Mouse (Mus musculus): ENCODE measurements at regions not wholly inside any gene's neighbourhood (a gene's known extent, or its start where the extent isn't known, plus 50 kb on each side); places are given as distances from the start of the nearest gene placed in this dataset.

- no peaks in the 10 kb centered on the region for H3K27me3 ChIP-seq (replicated peaks; ENCODE audit: control insufficient read depth, insufficient read depth, low read length)
- 62% methylated on average over 1 of the region's 1 CpGs for WGBS
Observed at GRCm38 (mm10) chr2:137660449-137660848, 544.0 kb upstream of the Jag1 start.

DNA sequence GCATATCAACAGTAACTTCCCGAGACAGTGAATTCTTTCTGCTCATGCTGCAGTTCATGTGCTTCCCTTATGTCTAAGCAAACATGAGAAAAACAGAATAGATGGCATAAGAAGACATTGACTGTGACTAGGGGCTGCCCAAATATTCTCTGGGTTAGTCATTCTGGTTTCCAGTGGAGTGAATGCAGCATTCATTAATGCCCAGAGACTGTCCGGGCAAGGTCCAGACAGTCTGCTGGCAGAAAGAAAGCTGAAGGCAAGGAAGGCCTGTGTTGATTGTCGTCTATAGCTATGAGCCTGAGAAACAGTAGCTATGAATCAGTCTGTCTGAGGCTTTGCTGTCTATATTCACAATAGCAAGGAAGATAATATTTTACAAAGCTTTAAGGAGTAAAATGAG lies 537.9 kb upstream of the Jag1 start:
- H3K4me2 ChIP-seq (ENCODE audit: low read depth, low read length): no peak overlapping the region
- H3K9me3 ChIP-seq (ENCODE audit: control insufficient read depth, low read length): peaks cover 11% of the 10 kb centered on the region; the same call in 1 of the 2 replicates
- H3K36me3 ChIP-seq (ENCODE audit: control insufficient read depth, insufficient read depth, low read length): no peaks in the 10 kb centered on the region
- 67% methylated on average over 3 of the region's 3 CpGs for WGBS
- no peak for DNase-seq (ENCODE audit: low spot score)
- H3K9ac ChIP-seq (ENCODE audit: low read depth, low read length): no peak overlapping the region
- H3K4me3 ChIP-seq (ENCODE audit: low read depth, low read length): no peak overlapping the region
- H3K27me3 ChIP-seq (replicated peaks; ENCODE audit: control insufficient read depth, insufficient read depth, low read length): no peaks in the 10 kb centered on the region
- no peak for ATAC-seq (ENCODE audit: low read depth)
- H3K27ac ChIP-seq (replicated peaks; ENCODE audit: low read depth, low read length): no peak overlapping the region
- H3K4me1 ChIP-seq (ENCODE audit: control insufficient read depth, insufficient read depth, low read length): no peaks in the 10 kb centered on the region

More at GRCm38 (mm10) chr2:137660449-137660848, 544.0 kb upstream of the Jag1 start:
- peaks cover 6% of the 10 kb centered on the region; the same call in 1 of the 2 replicates for H3K4me1 ChIP-seq (ENCODE audit: control insufficient read depth, insufficient read depth, low read length)
- no peaks in the 10 kb centered on the region for H3K36me3 ChIP-seq (ENCODE audit: control insufficient read depth, insufficient read depth, low read length)
- no peak for DNase-seq (ENCODE audit: low spot score)
- H3K9ac ChIP-seq (ENCODE audit: low read depth, low read length): no peak overlapping the region
- ATAC-seq (ENCODE audit: low read depth): no peak
- H3K4me2 ChIP-seq (ENCODE audit: low read depth, low read length): no peak overlapping the region
- H3K27ac ChIP-seq (replicated peaks; ENCODE audit: low read depth, low read length): no peak overlapping the region
- no peaks in the 10 kb centered on the region for H3K9me3 ChIP-seq (ENCODE audit: control insufficient read depth, low read length)
- H3K4me3 ChIP-seq (ENCODE audit: low read depth, low read length): no peak overlapping the region

GRCm38 (mm10) chr2:137644160-137644559 lies 527.7 kb upstream of the Jag1 start:
- H3K4me2 ChIP-seq (ENCODE audit: low read depth, low read length): no peak overlapping the region
- WGBS: 39% methylated on average over 2 of the region's 2 CpGs
- no peak for DNase-seq (ENCODE audit: low spot score)
- no peak for ATAC-seq (ENCODE audit: low read depth)
- H3K27ac ChIP-seq (replicated peaks; ENCODE audit: low read depth, low read length): no peak overlapping the region
- H3K4me1 ChIP-seq (ENCODE audit: control insufficient read depth, insufficient read depth, low read length): no peaks in the 10 kb centered on the region
- no peak overlapping the region for H3K9ac ChIP-seq (ENCODE audit: low read depth, low read length)
- H3K9me3 ChIP-seq (ENCODE audit: control insufficient read depth, low read length): 0 out of 2 replicates have a peak, but pooled peaks cover under 1% of the 10 kb centered on the region
- H3K27me3 ChIP-seq (replicated peaks; ENCODE audit: control insufficient read depth, insufficient read depth, low read length): no peaks in the 10 kb centered on the region
- no peak overlapping the region for H3K4me3 ChIP-seq (ENCODE audit: low read depth, low read length)
- H3K36me3 ChIP-seq (ENCODE audit: control insufficient read depth, insufficient read depth, low read length): no peaks in the 10 kb centered on the region

DNA sequence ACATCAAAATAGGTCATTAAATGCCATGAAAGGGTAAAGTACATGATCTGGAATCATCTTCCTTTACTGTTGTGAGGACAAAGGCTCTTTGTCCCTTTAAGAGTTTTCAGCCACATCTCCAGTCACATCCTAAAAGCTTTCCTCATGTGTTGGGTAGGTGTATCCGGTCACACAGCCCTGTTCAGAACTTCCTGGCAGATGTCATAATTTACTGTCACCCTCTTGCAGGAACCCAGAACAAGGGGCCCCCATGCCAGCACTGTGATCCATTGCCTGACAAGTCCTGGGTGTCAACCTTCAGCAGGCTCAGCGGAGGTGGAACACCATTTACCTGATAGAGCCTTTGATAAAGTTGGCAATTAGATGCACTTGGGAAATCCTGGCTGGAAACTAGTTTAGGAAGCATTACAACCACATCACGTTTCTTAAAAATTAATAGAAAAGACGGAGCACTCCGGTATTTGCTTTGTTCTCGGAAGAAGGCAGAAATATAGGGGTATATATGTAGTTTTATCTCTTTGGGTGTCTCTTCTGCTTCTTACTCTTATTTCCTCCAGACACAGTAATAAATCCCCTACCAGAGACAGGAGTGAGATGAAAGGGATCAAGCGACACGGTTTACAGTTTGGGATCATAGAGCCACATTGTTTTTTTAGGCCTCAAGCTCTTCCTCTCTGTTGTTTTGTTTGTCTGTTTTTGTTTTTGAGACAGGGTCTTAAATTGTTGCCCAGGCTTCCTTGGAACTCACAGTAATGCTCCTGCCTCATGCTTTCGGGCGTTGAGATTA lies 527.0 kb upstream of the Jag1 start:
- Histone ChIP-seq H3K9me3 (ENCODE audit: control insufficient read depth, low read length) (no peaks in the 10 kb centered on the region), H3K9ac (ENCODE audit: low read depth, low read length) (no peak overlapping the region), H3K4me2 (ENCODE audit: low read depth, low read length) (no peak overlapping the region), H3K4me3 (ENCODE audit: low read depth, low read length) (no peak overlapping the region), H3K27me3 (replicated peaks; ENCODE audit: control insufficient read depth, insufficient read depth, low read length) (no peaks in the 10 kb centered on the region), H3K36me3 (ENCODE audit: control insufficient read depth, insufficient read depth, low read length) (no peaks in the 10 kb centered on the region), H3K4me1 (ENCODE audit: control insufficient read depth, insufficient read depth, low read length) (no peaks in the 10 kb centered on the region), H3K27ac (replicated peaks; ENCODE audit: low read depth, low read length) (no peak overlapping the region)
- WGBS: 57% methylated on average over 10 of the region's 10 CpGs
- ATAC-seq (ENCODE audit: low read depth) (no peak), DNase-seq (ENCODE audit: low spot score) (no peak)

- Histone ChIP-seq H3K4me3 (ENCODE audit: low read depth, low read length) (no peak overlapping the region), H3K27ac (replicated peaks; ENCODE audit: low read depth, low read length) (no peak overlapping the region), H3K4me2 (ENCODE audit: low read depth, low read length) (no peak overlapping the region), H3K27me3 (replicated peaks; ENCODE audit: control insufficient read depth, insufficient read depth, low read length) (no peaks in the 10 kb centered on the region), H3K9me3 (ENCODE audit: control insufficient read depth, low read length) (no peaks in the 10 kb centered on the region), H3K4me1 (ENCODE audit: control insufficient read depth, insufficient read depth, low read length) (peaks cover 6% of the 10 kb centered on the region; the same call in 1 of the 2 replicates), H3K36me3 (ENCODE audit: control insufficient read depth, insufficient read depth, low read length) (no peaks in the 10 kb centered on the region), H3K9ac (ENCODE audit: low read depth, low read length) (no peak overlapping the region)
- WGBS: 51% methylated on average over 4 of the region's 4 CpGs
- ATAC-seq (ENCODE audit: low read depth) (no peak), DNase-seq (ENCODE audit: low spot score) (no peak)
Observed at GRCm38 (mm10) chr2:137635019-137635621, 518.7 kb upstream of the Jag1 start.

DNA sequence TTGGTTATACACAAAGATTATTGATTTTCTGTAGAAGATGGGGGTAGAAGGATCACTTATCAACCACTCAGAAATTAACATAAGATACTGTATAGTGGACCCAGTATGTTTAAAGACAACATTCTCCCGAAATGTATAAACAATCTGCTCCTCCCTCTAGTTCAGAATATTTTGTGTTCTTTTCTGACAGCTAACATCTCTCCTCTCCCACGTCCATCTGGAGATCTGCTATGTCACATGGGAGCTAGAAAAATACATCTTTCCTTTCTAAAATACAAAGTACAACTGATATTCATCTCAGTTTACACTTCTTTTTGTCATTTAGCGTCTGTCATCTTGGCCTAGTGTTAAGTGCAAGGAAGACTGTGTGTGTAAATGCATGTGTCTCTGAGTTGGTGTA lies 500.2 kb upstream of the Jag1 start:
- no peak overlapping the region for H3K4me2 ChIP-seq (ENCODE audit: low read depth, low read length)
- no peak overlapping the region for H3K9ac ChIP-seq (ENCODE audit: low read depth, low read length)
- DNase-seq (ENCODE audit: low spot score) (no peak), ATAC-seq (ENCODE audit: low read depth) (no peak)
- no peaks in the 10 kb centered on the region for H3K27me3 ChIP-seq (replicated peaks; ENCODE audit: control insufficient read depth, insufficient read depth, low read length)
- H3K9me3 ChIP-seq (ENCODE audit: control insufficient read depth, low read length): no peaks in the 10 kb centered on the region
- H3K27ac ChIP-seq (replicated peaks; ENCODE audit: low read depth, low read length): no peak overlapping the region
- H3K4me3 ChIP-seq (ENCODE audit: low read depth, low read length): no peak overlapping the region
- no peaks in the 10 kb centered on the region for H3K4me1 ChIP-seq (ENCODE audit: control insufficient read depth, insufficient read depth, low read length)
- WGBS: 83% methylated on average over 3 of the region's 3 CpGs
- H3K36me3 ChIP-seq (ENCODE audit: control insufficient read depth, insufficient read depth, low read length): no peaks in the 10 kb centered on the region

GRCm38 (mm10) chr2:137613791-137614190 lies 497.3 kb upstream of the Jag1 start:
- Histone ChIP-seq H3K9ac (ENCODE audit: low read depth, low read length) (no peak overlapping the region), H3K9me3 (ENCODE audit: control insufficient read depth, low read length) (no peaks in the 10 kb centered on the region), H3K4me1 (ENCODE audit: control insufficient read depth, insufficient read depth, low read length) (no peaks in the 10 kb centered on the region), H3K36me3 (ENCODE audit: control insufficient read depth, insufficient read depth, low read length) (no peaks in the 10 kb centered on the region), H3K4me3 (ENCODE audit: low read depth, low read length) (no peak overlapping the region), H3K4me2 (ENCODE audit: low read depth, low read length) (no peak overlapping the region), H3K27ac (replicated peaks; ENCODE audit: low read depth, low read length) (no peak overlapping the region), H3K27me3 (replicated peaks; ENCODE audit: control insufficient read depth, insufficient read depth, low read length) (no peaks in the 10 kb centered on the region)
- ATAC-seq (ENCODE audit: low read depth) (no peak), DNase-seq (ENCODE audit: low spot score) (no peak)
- WGBS: 90% methylated on average over 2 of the region's 2 CpGs

- no peaks in the 10 kb centered on the region for H3K27me3 ChIP-seq (replicated peaks; ENCODE audit: control insufficient read depth, insufficient read depth, low read length)
- WGBS: 34% methylated on average over 6 of the region's 6 CpGs
- no peaks in the 10 kb centered on the region for H3K4me1 ChIP-seq (ENCODE audit: control insufficient read depth, insufficient read depth, low read length)
- DNase-seq (ENCODE audit: low spot score): peak; percentile 76
- no peak overlapping the region for H3K27ac ChIP-seq (replicated peaks; ENCODE audit: low read depth, low read length)
- no peaks in the 10 kb centered on the region for H3K9me3 ChIP-seq (ENCODE audit: control insufficient read depth, low read length)
- ATAC-seq (ENCODE audit: low read depth): peak; percentile 30; the same call in 1 of the 2 replicates
- H3K9ac ChIP-seq (ENCODE audit: low read depth, low read length): no peak overlapping the region
- H3K4me2 ChIP-seq (ENCODE audit: low read depth, low read length): no peak overlapping the region
- H3K36me3 ChIP-seq (ENCODE audit: control insufficient read depth, insufficient read depth, low read length): no peaks in the 10 kb centered on the region
- no peak overlapping the region for H3K4me3 ChIP-seq (ENCODE audit: low read depth, low read length)
Observed at GRCm38 (mm10) chr2:137608506-137608905, 492.1 kb upstream of the Jag1 start.

DNA sequence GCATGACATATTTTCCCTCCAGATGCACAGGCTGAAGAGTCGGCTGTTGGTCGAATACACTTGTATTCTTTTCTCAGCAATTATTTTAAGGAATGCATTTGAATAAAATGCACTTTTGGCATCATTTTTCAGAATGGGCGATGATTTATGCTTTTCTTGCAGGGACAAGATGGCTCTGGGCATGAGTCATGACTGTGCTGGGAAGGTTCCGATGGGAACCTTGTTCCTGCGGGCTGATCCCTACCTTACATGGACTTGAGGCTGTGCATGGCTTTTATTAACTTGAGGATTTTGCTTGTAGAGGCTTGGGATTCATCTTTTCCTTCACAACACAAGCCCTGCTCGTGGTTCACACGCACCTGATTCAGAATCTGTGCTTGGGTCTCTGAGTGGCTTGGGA lies 481.7 kb upstream of the Jag1 start:
- Histone ChIP-seq H3K4me1 (ENCODE audit: control insufficient read depth, insufficient read depth, low read length) (no peaks in the 10 kb centered on the region), H3K27ac (replicated peaks; ENCODE audit: low read depth, low read length) (no peak overlapping the region), H3K36me3 (ENCODE audit: control insufficient read depth, insufficient read depth, low read length) (no peaks in the 10 kb centered on the region), H3K4me3 (ENCODE audit: low read depth, low read length) (no peak overlapping the region), H3K9me3 (ENCODE audit: control insufficient read depth, low read length) (no peaks in the 10 kb centered on the region), H3K4me2 (ENCODE audit: low read depth, low read length) (no peak overlapping the region), H3K27me3 (replicated peaks; ENCODE audit: control insufficient read depth, insufficient read depth, low read length) (no peaks in the 10 kb centered on the region), H3K9ac (ENCODE audit: low read depth, low read length) (no peak overlapping the region)
- ATAC-seq (ENCODE audit: low read depth) (no peak), DNase-seq (ENCODE audit: low spot score) (peak; percentile 40)
- 61% methylated on average over 7 of the region's 7 CpGs for WGBS
